Mouse (Mus musculus) kidney, postnatal 25 days (tissue): ENCODE data around the gene Rpl26.
"Not testable (repeated sequence)": the region's sequence is repeated elsewhere in the genome, so short reads cannot be mapped to it uniquely, and the experiment has no call there.

ENCODE experiments used
- DNase-seq, 2 experiments: peaks; one replicate each; pipeline ENCODE4 v3.0.0; 2021; ENCODE audit warnings: mixed read lengths in 2 of 2

Rpl26 gene

DNA sequence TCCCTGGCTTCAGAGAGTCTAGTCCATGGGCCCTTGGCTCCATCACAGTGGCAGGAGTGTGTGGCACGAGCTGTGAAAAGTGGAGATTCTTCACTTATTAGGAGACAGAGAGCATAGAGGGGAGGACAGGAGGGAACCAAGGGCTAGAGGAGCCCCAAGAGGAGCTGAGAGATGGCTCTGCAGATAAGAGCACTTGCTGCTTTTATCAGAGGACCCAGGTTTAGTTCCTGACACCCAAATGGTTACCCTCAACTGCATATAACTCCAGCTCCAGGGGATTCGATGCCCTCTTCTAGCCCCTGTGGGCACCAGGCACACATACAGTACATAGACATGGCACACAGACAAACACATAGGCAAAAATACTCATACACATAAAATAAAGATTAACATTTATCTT is 23.4 kb downstream of the Rpl26 start:
- no peak for DNase-seq

DNA sequence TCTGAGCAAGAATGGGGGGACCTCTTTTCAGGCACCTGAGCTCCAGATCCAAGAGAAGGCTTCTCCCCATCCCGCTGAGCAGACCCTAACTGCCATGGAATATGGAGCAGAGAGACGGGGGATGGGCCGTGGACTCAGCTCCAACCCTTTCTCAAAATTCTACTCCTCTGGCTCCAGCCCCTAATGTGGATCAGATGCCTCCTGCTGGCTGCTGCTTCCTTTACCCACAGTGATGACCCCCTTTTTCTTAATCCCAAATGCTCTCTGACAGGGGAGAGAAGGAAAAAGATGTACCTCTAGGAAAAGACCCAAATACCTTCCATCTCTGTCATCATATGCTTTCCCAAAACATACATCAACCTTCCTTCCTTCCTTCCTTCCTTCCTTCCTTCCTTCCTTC is 25.6 kb downstream of the Rpl26 start, which contains the start of gene Odf4:
Gene Odf4, minus strand, starts transcription at position 101 of the 400 bp plus-strand sequence.
- DNase-seq = no peak

DNA sequence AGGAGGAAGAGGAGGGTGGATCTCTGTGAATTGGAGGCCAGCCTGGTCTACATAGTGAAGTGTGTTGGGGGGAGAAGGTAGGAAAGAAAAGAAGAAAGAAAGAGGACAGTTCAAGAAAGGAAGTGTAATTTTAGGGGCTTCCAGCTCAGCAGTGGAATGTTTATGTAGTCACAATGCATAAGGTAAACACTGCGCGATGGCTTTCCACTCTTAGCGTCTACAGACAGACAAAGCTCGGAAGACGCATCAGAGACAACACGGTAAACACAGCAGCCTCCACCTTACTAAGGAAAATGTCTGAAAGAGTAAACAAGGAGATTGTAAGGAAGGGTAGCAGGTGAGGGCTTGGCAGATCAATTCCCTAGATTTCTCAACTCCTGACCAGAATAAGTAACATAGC is 28.6 kb downstream of the Rpl26 start:
- DNase-seq = no peak

DNA sequence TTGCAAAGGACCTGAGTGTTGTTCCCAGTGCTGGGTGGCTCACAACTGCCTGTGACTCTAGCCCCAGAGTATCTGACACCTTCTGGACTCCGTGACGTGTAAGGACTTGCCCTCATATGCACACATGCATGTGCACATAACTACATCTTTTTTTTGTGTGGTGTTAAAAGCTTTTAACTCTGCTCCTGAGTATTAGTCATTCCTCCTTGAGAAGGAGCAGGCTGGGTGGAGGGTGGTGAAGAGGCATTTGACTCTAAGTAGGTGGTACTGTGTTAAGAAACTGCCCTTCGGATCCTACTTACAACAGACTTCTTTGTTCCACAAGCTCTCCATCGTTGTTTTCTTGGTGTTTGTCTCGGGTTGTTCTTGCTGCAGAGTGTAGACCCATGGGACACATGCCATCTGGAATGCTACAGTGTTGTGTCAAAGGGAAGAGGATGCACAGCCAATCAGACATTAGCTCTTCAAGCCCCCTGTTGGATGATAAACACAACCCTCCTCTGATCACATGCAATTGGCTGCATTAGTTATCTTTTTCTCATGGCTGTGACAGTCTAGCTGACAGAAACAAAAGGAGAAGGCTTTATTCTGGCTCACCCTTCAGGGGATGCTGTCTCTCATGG is 32.6 kb downstream of the Rpl26 start:
- no peak for DNase-seq

DNA sequence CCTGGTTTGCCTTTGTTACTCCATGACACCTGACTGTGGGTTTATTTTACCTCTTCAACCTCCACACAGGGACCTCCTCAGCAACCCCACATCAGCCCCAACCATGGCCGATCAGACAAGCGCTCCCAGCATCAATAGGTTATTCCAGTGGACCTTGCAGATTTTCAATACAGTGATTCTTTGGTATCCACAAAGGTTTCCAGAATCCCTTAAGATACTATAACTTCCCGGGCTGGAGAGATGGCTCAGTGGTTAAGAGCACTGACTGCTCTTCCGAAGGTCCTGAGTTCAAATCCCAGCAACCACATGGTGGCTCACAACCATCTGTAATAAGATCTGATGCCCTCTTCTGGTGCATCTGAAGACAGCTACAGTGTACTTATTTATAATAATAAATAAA is 35.6 kb downstream of the Rpl26 start:
- DNase-seq = not testable (repeated sequence)

DNA sequence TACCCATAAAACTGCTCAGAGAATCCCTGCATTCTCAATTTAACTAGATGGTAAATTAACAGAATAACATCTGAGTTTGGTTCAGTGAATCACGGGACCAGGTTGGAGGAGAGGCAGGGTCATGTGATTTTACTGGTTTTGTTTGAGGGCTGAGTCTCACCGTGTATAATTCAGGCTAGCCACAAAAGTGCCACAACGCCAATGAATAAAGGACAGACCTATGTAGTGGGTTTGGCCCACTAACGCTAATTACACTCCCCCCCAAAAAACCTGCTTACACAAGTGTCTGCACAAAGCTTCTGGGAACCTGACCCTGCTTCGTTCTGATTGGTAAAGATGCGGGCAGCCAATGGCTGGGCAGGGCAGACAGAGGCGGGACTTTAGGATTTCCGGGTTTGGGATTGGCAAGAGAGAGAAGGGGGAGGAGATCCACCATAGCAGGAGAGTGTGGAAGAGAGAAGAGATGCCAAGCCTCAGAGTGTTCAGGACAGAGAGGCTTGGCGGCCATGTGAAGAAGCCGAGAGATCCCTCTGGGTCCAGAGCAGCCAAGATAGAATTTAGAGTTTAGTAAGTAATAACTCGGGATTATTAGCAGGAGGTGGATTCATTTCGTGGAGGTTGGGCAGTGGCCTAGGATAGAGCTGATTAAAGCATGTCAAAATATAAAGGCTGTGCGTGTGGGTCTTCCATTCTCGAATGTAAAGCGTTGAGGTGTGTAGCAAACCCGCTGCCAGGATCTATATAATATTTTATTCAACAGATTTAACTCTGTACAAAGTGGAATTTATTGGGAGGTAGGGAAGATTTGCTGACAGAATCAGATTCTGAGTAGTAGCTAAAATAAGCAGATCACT is 38.3 kb downstream of the Rpl26 start:
- peak; percentile 90 to 96 for DNase-seq

DNA sequence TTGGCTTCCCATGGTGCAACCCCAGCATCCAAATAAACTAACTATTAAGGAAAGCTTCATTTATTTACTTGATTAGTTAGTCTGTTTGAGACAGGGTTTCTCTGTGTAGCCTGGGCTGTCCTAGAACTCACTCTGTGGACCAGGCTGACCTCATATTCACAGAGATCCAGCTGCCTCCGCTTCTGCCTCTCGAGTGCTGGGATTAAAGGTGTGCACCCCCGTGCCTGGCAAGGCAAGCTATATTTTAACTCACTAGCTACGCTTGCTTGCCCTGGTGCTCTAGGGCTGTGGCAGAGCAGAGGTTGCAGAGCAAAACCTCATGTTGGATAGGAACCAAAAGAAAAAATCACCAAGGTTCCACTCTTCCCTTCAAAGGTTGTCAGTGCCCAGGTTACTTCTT is 39.1 kb downstream of the Rpl26 start:
- peak; percentile 82 to 91 for DNase-seq

DNA sequence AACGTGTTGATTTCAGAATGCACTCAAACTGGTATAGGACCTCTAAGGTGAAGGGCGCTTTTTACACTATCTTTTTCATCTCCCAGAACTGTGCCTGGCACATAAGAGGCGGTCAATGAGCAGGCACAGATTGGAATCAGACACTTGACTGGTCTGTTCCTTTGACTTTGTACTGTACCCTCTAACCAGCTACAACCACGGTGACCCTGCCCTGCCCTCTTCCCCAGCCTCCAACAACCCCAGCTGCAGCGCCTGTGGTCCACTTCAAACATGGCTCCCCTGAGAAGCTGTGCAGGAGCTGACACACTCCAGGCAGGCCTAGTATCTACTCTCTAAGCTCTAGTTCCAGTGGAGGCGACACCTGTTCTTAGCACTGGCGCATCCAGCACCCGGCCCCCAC is 41.3 kb downstream of the Rpl26 start:
- DNase-seq = peak; percentile 53 to 84

DNA sequence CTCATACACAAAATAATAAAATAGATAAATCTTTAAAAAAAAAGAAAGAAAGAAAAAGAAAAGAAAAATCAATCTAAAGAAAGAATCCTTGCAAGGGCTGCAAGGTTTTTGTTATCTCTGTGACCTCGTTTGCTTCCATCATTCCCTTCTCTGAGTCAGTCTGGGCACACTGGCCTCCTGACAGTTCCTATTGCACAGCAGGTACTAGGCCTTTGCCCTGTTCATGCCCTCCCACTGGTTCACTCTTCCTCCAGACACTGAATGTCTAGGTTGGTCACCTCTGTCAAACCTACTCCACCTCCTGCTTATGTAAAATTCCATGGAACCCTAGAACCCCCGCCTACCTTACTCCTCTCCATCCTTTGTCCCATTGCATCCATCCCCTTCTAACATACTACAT is 43.9 kb downstream of the Rpl26 start:
- DNase-seq = no peak

DNA sequence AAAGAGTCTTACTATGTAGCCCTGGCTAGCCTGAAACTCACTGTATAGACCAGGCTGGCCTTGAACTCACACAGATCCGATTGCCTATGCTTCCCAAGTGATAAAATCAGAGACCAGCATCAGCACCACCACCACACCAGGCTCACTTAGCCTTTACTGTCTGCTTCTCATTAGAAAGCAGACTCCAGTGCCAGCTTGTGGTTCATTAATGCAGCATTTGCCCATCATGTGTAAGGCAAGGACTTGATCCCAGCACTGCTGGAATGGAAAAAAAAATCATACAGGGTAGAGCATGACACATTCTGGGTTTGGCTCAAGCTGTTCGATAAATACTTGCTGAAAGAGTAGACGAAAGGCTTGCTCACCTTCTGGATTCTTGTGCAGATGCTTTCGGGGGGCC is 44.6 kb downstream of the Rpl26 start:
- no peak for DNase-seq

DNA sequence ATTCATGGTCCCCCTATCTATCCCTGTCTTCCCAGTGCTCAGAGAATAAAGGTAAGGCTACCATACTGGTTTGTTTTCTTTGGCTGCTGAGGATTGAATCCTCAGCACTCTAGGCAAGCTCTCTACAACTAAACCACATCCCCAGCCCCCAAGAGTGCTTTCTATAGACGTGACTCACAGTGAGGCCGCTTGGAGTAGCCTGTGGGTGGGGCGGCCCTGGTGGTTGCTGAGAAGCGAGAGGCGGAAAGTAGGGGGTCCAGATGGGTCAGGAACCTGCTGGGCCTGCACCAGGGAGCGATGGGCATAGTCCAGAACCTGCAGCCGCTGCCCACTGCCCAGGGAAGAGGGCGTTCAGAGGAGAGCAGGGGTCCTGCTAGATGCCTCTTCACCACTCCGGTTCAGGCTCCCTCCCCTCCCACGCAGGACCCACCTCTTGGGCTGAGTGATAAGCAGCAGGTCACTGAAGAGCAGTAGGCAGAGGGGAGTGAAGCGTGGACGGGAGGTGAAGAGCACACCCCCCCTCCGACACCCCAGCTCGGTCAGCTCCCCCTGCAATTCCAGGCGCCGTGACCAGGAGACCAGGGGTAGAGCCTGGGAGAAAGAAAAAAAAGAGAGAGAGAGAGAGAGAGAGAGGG is 45.5 kb downstream of the Rpl26 start:
- peak in 1 of 2 experiments; percentile 35 for DNase-seq

DNA sequence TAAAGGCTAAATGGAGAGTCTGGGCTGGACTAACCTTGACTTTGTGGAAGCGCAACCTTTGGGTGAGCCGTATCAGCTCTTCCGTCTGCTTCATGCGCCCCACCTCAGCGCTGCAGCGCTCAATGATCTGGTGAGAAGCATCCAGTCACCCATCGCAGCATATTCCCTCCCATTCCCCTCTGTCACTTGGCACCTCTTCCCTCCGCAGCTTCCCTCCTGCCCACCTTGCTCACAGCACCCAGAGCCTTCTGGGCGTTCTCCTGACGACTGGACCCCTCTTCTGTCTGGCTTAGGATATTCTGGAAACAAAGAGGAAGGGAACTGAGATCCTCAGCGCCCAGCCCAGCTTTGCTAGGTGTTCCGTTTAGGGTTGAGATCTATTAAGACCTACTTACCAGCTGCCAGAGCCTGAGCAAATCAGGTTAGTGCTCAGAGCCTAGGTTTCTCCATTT is 46.2 kb downstream of the Rpl26 start:
- peak in 1 of 2 experiments; percentile 30 for DNase-seq

DNA sequence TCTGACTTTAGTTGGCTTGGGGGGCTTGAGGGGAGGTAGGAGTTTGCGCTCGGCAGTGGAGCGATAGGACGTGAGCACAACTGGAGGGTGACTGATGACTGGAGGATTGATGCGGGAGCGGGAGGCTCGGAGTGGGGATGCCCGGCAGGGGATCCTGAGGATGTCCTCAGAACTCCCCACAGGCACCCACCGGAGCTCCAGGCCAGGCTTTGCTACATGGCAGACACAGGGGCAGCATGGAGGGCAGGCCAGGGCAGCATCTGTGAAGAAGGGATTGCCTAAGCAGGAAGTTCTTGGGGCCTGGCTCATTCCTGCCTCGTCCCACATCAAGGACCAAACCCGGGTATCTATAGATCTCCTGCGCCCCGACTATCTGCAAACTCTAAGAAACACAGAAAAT is 52.5 kb downstream of the Rpl26 start:
- peak in 1 of 2 experiments; percentile 36 for DNase-seq

DNA sequence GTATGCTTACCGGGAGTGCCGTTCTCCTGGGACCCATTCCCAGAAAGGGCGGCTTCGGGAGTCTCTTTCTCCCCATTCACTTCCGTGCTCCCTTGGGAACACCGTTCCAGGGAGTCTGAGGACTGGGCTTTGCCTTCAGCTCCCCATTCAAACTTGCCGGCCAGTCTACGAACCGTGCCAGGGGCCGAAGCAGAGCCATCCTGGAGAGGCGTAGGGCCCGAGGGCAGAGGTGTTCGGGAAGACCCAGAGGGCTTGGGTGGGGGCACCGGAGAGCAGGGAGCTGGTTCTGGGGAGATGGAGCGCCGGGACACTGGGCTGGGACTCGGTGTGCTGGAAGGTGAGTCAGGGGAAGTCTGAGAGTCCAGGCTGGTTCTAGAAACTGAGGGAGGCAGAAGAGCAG is 53.0 kb downstream of the Rpl26 start:
- DNase-seq = peak in 1 of 2 experiments; percentile 49

DNA sequence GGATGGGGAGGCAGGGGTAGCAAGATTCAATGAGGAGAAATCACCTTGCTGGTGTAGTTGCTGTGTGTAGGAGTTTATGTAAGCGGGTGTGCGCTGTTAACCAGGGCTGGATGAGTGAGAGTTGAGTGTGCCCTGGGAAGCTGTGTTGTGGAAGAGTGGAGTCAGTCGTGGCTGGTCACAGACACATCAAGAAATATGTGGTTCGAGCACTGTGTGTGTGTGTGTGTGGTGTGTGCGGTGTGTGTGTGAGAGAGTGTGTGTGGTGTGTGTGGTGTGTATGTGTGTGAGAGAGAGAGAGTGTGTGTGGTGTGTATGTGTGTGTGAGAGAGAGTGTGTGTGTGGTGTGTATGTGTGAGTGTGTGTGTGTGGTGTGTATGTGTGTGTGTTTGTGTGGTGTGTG is 54.1 kb downstream of the Rpl26 start:
- no peak for DNase-seq

DNA sequence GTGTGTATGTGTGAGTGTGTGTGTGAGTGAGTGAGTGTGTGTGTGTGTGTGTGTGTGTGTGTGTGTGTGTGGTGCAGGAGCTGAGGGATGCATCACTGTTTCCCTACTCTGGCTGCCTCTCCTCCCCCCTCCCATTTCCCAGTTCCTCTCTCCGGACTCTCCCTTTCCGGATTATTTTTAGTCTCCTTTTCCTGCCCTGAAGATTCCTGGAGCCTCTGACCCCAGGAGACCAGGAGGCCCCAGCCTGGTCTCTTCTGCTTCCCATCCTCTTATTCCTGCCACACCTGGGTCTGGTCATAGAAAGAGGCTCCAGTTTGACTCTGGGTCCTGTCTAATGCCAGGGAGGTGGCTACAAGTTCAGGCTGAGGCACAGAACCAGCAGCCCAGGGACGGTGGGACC is 54.7 kb downstream of the Rpl26 start:
- DNase-seq = peak; percentile 58 to 76
